Mouse (Mus musculus) E14TG2a.4 (cell line): ENCODE results near the gene E130114P18Rik.

ENCODE experiments used
- H3K27me3 ChIP-seq: 2 replicates; pipeline ENCODE4 v1.6.1; 2014; ENCODE audit warnings: low read length, control low read depth; ENCODE audit not compliant: insufficient read depth
- H3K36me3 ChIP-seq: 2 replicates; pipeline ENCODE4 v1.6.1; 2014; ENCODE audit warnings: low read length, control low read depth; ENCODE audit not compliant: insufficient read depth
- H3K4me1 ChIP-seq: replicated peaks from 2 replicates; pipeline ENCODE4 v1.6.1; 2014; ENCODE audit warnings: low read depth, low read length, control low read depth
- H3K4me3 ChIP-seq: replicated peaks from 2 replicates; pipeline ENCODE4 v1.5.1; 2014; ENCODE audit warnings: mild to moderate bottlenecking, low read length
- H3K9me3 ChIP-seq: 2 replicates; pipeline ENCODE4 v1.6.1; 2014; ENCODE audit warnings: low read length, control low read depth
- CTCF ChIP-seq: conservative IDR thresholded peaks from 2 replicates; pipeline ENCODE4 v1.5.1; 2014; ENCODE audit warnings: low read length
- NANOG ChIP-seq: IDR thresholded peaks from 2 replicates; pipeline ENCODE4 v1.6.1; 2014; ENCODE audit warnings: borderline replicate concordance, low read length, mixed read lengths
- POU5F1 ChIP-seq: IDR thresholded peaks from 2 replicates; pipeline ENCODE4 v1.6.1; 2014; ENCODE audit warnings: low read length, borderline replicate concordance

The E130114P18Rik gene

GRCm38 (mm10) chr4:97745296-97746105 is 32.4 kb downstream of the E130114P18Rik start:
- TF ChIP-seq CTCF (peak; percentile 55), NANOG (no peak), POU5F1 (no peak)
- Histone ChIP-seq H3K36me3 (no peaks in the 10 kb centered on the region), H3K4me3 (peak overlapping the region; percentile 64), H3K9me3 (no peaks in the 10 kb centered on the region), H3K4me1 (peaks cover 9% of the 10 kb centered on the region; the same call in 1 of the 2 replicates), H3K27me3 (peaks cover 44% of the 10 kb centered on the region)

DNA sequence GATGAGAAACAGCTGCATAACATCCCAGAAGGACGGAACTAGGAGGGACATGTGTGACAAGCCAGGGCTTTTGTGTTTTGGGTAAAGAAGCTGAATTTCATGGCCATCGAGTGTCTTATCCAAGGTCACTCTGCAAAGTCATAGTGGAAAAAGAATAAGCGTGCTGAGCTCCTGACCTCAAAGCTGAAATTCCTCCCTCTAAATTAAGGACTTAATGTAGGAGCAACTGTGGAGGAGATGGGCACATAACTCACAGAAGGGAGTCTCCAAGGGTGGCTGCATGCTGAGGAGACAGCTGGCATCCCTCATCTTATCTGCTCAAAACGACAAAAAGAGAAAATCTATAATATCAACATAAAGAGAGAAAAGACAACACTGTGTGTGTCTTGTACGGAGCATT is 33.9 kb downstream of the E130114P18Rik start:
- H3K4me1 ChIP-seq: peaks cover 9% of the 10 kb centered on the region; the same call in 1 of the 2 replicates
- TF ChIP-seq POU5F1 (no peak), NANOG (no peak), CTCF (no peak)
- H3K27me3 ChIP-seq: peaks cover 32% of the 10 kb centered on the region
- no peak overlapping the region for H3K4me3 ChIP-seq
- H3K9me3 ChIP-seq: no peaks in the 10 kb centered on the region
- H3K36me3 ChIP-seq: no peaks in the 10 kb centered on the region

DNA sequence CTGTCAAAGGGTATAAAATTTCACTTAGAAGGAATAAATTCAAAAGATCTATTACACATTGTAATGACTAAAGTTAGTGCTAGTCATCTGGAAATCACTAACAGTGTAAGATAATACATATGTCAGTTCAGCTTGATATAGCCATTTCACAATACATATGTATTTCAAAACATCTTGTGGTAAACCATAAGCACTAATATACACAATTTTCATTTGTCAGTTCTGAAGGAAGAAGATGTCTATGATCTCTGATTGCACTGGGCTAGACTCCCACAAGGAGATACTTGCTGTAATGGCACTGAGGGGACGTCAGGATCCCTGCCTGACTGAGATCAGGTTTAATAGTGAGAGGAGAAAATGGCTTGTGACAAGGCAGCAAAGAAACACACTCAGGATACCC is 44.5 kb downstream of the E130114P18Rik start:
- Histone ChIP-seq H3K36me3 (no peaks in the 10 kb centered on the region), H3K4me1 (no peaks in the 10 kb centered on the region), H3K4me3 (no peak overlapping the region), H3K27me3 (no peaks in the 10 kb centered on the region), H3K9me3 (no peaks in the 10 kb centered on the region)
- TF ChIP-seq NANOG: no peak
- no peak for TF ChIP-seq CTCF
- no peak for TF ChIP-seq POU5F1

- Histone ChIP-seq H3K4me3 (no peak overlapping the region), H3K9me3 (no peaks in the 10 kb centered on the region), H3K36me3 (no peaks in the 10 kb centered on the region), H3K27me3 (no peaks in the 10 kb centered on the region), H3K4me1 (no peaks in the 10 kb centered on the region)
- TF ChIP-seq POU5F1 (no peak), NANOG (no peak), CTCF (no peak)
Measured at GRCm38 (mm10) chr4:97730416-97730815, 47.5 kb downstream of the E130114P18Rik start.

DNA sequence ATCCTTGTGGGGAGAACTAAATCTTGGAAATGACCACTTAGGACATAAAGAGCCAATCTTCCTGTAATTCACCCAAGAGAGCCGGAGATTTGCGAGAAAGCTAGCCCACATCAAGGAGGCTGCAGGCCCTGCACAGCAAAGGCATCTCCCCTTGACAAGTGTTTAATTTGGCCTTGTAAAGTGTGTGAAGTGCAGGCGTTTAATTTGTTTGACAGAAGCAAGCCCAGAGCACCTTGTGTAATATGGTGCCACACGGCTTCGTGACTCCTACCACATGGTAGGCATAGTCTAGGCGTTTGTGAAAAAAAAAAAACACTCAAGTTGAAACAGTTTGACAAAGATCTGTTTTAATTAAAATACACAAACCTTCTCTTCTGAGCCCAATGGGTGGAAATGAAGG is 47.9 kb downstream of the E130114P18Rik start:
- H3K4me3 ChIP-seq: no peak overlapping the region
- no peak for TF ChIP-seq NANOG
- no peak for TF ChIP-seq CTCF
- no peak for TF ChIP-seq POU5F1
- no peaks in the 10 kb centered on the region for H3K27me3 ChIP-seq
- no peaks in the 10 kb centered on the region for H3K9me3 ChIP-seq
- H3K4me1 ChIP-seq: no peaks in the 10 kb centered on the region
- no peaks in the 10 kb centered on the region for H3K36me3 ChIP-seq

- Histone ChIP-seq H3K4me3 (no peak overlapping the region), H3K9me3 (no peaks in the 10 kb centered on the region)
Measured at GRCm38 (mm10) chr4:97728520-97728919, 49.4 kb downstream of the E130114P18Rik start.

GRCm38 (mm10) chr4:97723374-97723773 is 54.5 kb downstream of the E130114P18Rik start:
- Histone ChIP-seq H3K9me3 (no peaks in the 10 kb centered on the region), H3K4me3 (no peak overlapping the region), H3K4me1 (no peaks in the 10 kb centered on the region), H3K36me3 (no peaks in the 10 kb centered on the region), H3K27me3 (no peaks in the 10 kb centered on the region)
- TF ChIP-seq POU5F1 (no peak), NANOG (no peak), CTCF (no peak)

More at GRCm38 (mm10) chr4:97728520-97728919, 49.4 kb downstream of the E130114P18Rik start:
- no peaks in the 10 kb centered on the region for H3K4me1 ChIP-seq
- no peaks in the 10 kb centered on the region for H3K27me3 ChIP-seq
- no peaks in the 10 kb centered on the region for H3K36me3 ChIP-seq
- no peak for TF ChIP-seq NANOG
- no peak for TF ChIP-seq POU5F1
- no peak for TF ChIP-seq CTCF

DNA sequence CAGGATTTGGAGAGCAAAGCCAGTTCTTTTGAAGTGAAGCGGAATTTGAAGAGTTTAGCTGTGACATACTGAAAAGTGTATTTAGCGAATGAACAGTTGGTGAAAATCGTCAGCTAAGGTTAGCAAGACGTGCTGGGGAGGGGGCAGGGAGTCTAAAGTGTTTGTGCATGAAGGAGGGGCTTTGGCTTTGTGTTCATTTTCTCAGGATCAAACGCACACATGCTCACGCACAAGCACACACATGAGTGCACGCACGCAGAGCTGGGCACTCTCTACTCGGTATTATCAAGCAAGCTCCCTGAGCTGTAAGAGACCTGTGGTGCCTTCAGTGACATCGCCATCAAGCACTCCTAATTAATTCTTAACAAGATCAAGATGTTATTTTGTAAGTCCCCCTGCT is 55.2 kb downstream of the E130114P18Rik start:
- Histone ChIP-seq H3K36me3 (no peaks in the 10 kb centered on the region), H3K4me3 (no peak overlapping the region), H3K27me3 (no peaks in the 10 kb centered on the region), H3K9me3 (no peaks in the 10 kb centered on the region), H3K4me1 (no peaks in the 10 kb centered on the region)
- TF ChIP-seq POU5F1: no peak
- TF ChIP-seq NANOG: no peak
- TF ChIP-seq CTCF: no peak
